Mouse (Mus musculus) MEL (cell line): ENCODE data around the gene Prss33. TPM values are rescaled to one million over a fixed set of nuclear protein-coding genes. Genes with fewer than 3 reads are reported as not detected.
A peak's percentile ranks its signal among the peaks of the same experiment; 100 is the strongest.

ENCODE experiments used
- DNase-seq: peaks from one replicate; pipeline ENCODE4 v3.0.0; 2011; ENCODE audit warnings: low read depth, low spot score
- H3K27ac ChIP-seq: 2 replicates; pipeline ENCODE4 v1.5.1; 2012; ENCODE audit warnings: low read depth, mild to moderate bottlenecking, control low read depth, low read length, moderate library complexity; ENCODE audit not compliant: control insufficient read depth
- H3K27me3 ChIP-seq, 2 experiments: fragments of 150-350 bp in 1 of 2; sonication (generic) in 1 of 2; 2 replicates each; pipeline ENCODE4 v1.6.1; 2012; ENCODE audit warnings: low read length in 2 of 2, mild to moderate bottlenecking in 2 of 2, improper control_type of control experiment in 1 of 2, moderate library complexity in 1 of 2; ENCODE audit not compliant: insufficient read depth in 2 of 2, control insufficient read depth in 1 of 2
- H3K36me3 ChIP-seq, 2 experiments: 2 replicates each; pipeline ENCODE4 v1.6.1; 2012 to 2014; ENCODE audit warnings: low read length in 2 of 2, improper control_type of control experiment in 1 of 2, inconsistent platforms in 1 of 2, mild to moderate bottlenecking in 1 of 2; ENCODE audit not compliant: insufficient read depth in 2 of 2, control insufficient read depth in 1 of 2
- H3K4me1 ChIP-seq, 2 experiments: fragments of 150-350 bp in 1 of 2; sonication (generic) in 1 of 2; 2 replicates each; pipeline ENCODE4 v1.6.1; 2012; ENCODE audit warnings: low read length in 2 of 2, improper control_type of control experiment in 1 of 2, mild to moderate bottlenecking in 1 of 2; ENCODE audit not compliant: insufficient read depth in 2 of 2, control insufficient read depth in 1 of 2
- H3K4me3 ChIP-seq, 2 experiments: fragments of 150-350 bp in 1 of 2; sonication (generic) in 1 of 2; 2 replicates each; pipeline ENCODE4 v1.5.1; 2012; ENCODE audit warnings: low read depth in 2 of 2, low read length in 2 of 2, mild to moderate bottlenecking in 2 of 2, moderate library complexity in 2 of 2, control low read depth in 1 of 2, improper control_type of control experiment in 1 of 2; ENCODE audit not compliant: control insufficient read depth in 1 of 2, insufficient read depth in 1 of 2
- H3K79me2 ChIP-seq: 2 replicates; pipeline ENCODE4 v1.6.1; 2012; ENCODE audit warnings: mild to moderate bottlenecking, low read length, moderate library complexity; ENCODE audit not compliant: control insufficient read depth, poor library complexity, insufficient read depth
- H3K9ac ChIP-seq: 2 replicates; pipeline ENCODE4 v1.6.1; 2012; ENCODE audit warnings: low read depth, mild to moderate bottlenecking, control low read depth, low read length, moderate library complexity; ENCODE audit not compliant: control insufficient read depth, poor library complexity, severe bottlenecking
- H3K9me3 ChIP-seq: fragments of 150-350 bp; sonication (generic); replicated peaks from 2 replicates; pipeline ENCODE4 v1.6.1; 2012; ENCODE audit warnings: mild to moderate bottlenecking, low read length, improper control_type of control experiment, moderate library complexity; ENCODE audit not compliant: insufficient read depth
- CHD2 ChIP-seq: IDR thresholded peaks from 2 replicates; pipeline ENCODE4 v1.6.1; 2011; ENCODE audit warnings: low read length, improper control_type of control experiment
- E2F4 ChIP-seq: IDR thresholded peaks from 2 replicates; pipeline ENCODE4 v1.6.1; 2011; ENCODE audit warnings: low read depth, low read length, improper control_type of control experiment, borderline replicate concordance
- ETS1 ChIP-seq: IDR thresholded peaks from 2 replicates; pipeline ENCODE4 v1.6.1; 2012; ENCODE audit warnings: low read depth, mild to moderate bottlenecking, inconsistent platforms, low read length, improper control_type of control experiment, moderate library complexity
- GATA1 ChIP-seq: IDR thresholded peaks from 2 replicates; pipeline ENCODE4 v1.6.1; 2011; ENCODE audit warnings: low read depth, low read length, improper control_type of control experiment
- HCFC1 ChIP-seq: IDR thresholded peaks from 2 replicates; pipeline ENCODE4 v1.6.1; 2012; ENCODE audit warnings: low read depth, mild to moderate bottlenecking, inconsistent platforms, low read length, improper control_type of control experiment, moderate library complexity
- JUND ChIP-seq: IDR thresholded peaks from 2 replicates; pipeline ENCODE4 v1.6.1; 2011; ENCODE audit warnings: low read depth, mild to moderate bottlenecking, improper control_type of control experiment, low read length
- KAT2A ChIP-seq: conservative IDR thresholded peaks from 2 replicates; pipeline ENCODE4 v1.6.1; 2012; ENCODE audit warnings: low read depth, low read length, improper control_type of control experiment, inconsistent platforms
- MAZ ChIP-seq: IDR thresholded peaks from 2 replicates; pipeline ENCODE4 v1.6.1; 2012; ENCODE audit warnings: low read depth, mild to moderate bottlenecking, inconsistent platforms, low read length, improper control_type of control experiment
- MYB ChIP-seq: IDR thresholded peaks from 2 replicates; pipeline ENCODE4 v1.6.1; 2011; ENCODE audit warnings: mild to moderate bottlenecking, low read depth, low read length, improper control_type of control experiment
- MYC ChIP-seq: IDR thresholded peaks from 2 replicates; pipeline ENCODE4 v1.6.1; 2011; ENCODE audit warnings: low read depth, mild to moderate bottlenecking, low read length, improper control_type of control experiment, moderate library complexity
- POLR2AphosphoS5 ChIP-seq: IDR thresholded peaks from 2 replicates; pipeline ENCODE4 v1.6.1; 2012; ENCODE audit warnings: low read depth, borderline replicate concordance, mild to moderate bottlenecking, inconsistent platforms, low read length, moderate library complexity, mixed read lengths
- RAD21 ChIP-seq: IDR thresholded peaks from 2 replicates; pipeline ENCODE4 v1.6.1; 2011; ENCODE audit warnings: mild to moderate bottlenecking, low read depth, low read length, improper control_type of control experiment
- SIN3A ChIP-seq: IDR thresholded peaks from 2 replicates; pipeline ENCODE4 v1.6.1; 2012; ENCODE audit warnings: low read length, improper control_type of control experiment, inconsistent platforms
- TCF12 ChIP-seq: IDR thresholded peaks from 2 replicates; pipeline ENCODE4 v1.6.1; 2014; ENCODE audit warnings: low read depth, mild to moderate bottlenecking, inconsistent platforms, low read length, improper control_type of control experiment, moderate library complexity
- UBTF ChIP-seq: IDR thresholded peaks from 2 replicates; pipeline ENCODE4 v1.6.1; 2012; ENCODE audit warnings: low read depth, mild to moderate bottlenecking, inconsistent platforms, low read length, improper control_type of control experiment, moderate library complexity, borderline replicate concordance; ENCODE audit not compliant: insufficient read depth
- USF1 ChIP-seq: IDR thresholded peaks from 2 replicates; pipeline ENCODE4 v1.6.1; 2014; ENCODE audit warnings: low read depth, mild to moderate bottlenecking, inconsistent platforms, low read length, improper control_type of control experiment, moderate library complexity
- ZKSCAN1 ChIP-seq: IDR thresholded peaks from 2 replicates; pipeline ENCODE4 v1.6.1; 2012; ENCODE audit warnings: low read depth, mild to moderate bottlenecking, inconsistent platforms, low read length, improper control_type of control experiment, moderate library complexity
- polyA plus RNA-seq, 2 experiments: library from polyadenylated mRNA; stranded (reverse) in 1 of 2; unstranded in 1 of 2; fragments of >175 nt in 1 of 2; fragments of >200 nt in 1 of 2; gene quantifications; 2 replicates each; pipeline versions ENCODE4 v1.2.1 to v1.2.4; 2012; ENCODE audit warnings: low replicate concordance in 2 of 2, low read depth in 1 of 2; ENCODE audit not compliant: insufficient read length in 2 of 2, insufficient read depth in 1 of 2, missing spikeins in 1 of 2
- total RNA-seq: library from RNA; depleted of rRNA; stranded (reverse); fragments of 300-350 nt; gene quantifications from 2 replicates; pipeline ENCODE4 v1.2.3, GENCODE M21; 2012

The Prss33 gene
- total and polyA plus RNA-seq, 3 experiments, result 0.08 to 1.0 TPM; not detected in 1

DNA sequence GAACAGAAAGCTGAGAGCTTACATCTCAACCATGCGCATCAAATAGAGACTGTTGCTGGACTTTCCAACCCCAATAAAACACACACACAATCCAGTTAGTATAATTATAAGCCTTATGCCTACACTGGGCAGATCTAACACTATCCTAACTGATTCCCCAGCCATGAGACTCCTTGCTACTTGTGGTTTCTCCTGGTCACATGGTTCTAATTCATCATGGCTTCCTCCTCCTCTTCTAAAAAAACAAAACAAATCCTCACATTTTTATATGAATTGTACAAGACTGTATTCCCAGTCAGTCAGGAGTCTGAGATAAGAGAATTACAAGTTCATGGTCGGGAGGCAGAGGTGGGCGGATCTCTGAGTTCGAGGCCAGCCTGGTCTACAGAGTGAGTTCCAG, 46.9 kb downstream of the Prss33 start:
- TF ChIP-seq JUND, result no peak
- no peak for TF ChIP-seq MAZ
- no peak for TF ChIP-seq MYC
- TF ChIP-seq MYB, result no peak
- TF ChIP-seq ETS1, result no peak
- TF ChIP-seq CHD2, result no peak
- TF ChIP-seq ZKSCAN1, result no peak
- TF ChIP-seq HCFC1, result no peak
- TF ChIP-seq POLR2AphosphoS5, result no peak
- TF ChIP-seq, all 39 proteins: peak for 0
- Histone ChIP-seq H3K36me3 (peaks cover 0 to 4% of the 10 kb centered on the region in 2 experiments; a peak in 2 of 4 replicates), H3K4me3 (no peak overlapping the region), H3K9me3 (no peaks in the 10 kb centered on the region), H3K27ac (no peak overlapping the region), H3K79me2 (no peaks in the 10 kb centered on the region), H3K27me3 (peaks cover 0 to 2% of the 10 kb centered on the region in 2 experiments; a peak in 1 of 4 replicates), H3K9ac (no peak overlapping the region), H3K4me1 (peaks cover 0 to 6% of the 10 kb centered on the region in 2 experiments; a peak in 2 of 4 replicates)
- DNase-seq, result no peak

DNA sequence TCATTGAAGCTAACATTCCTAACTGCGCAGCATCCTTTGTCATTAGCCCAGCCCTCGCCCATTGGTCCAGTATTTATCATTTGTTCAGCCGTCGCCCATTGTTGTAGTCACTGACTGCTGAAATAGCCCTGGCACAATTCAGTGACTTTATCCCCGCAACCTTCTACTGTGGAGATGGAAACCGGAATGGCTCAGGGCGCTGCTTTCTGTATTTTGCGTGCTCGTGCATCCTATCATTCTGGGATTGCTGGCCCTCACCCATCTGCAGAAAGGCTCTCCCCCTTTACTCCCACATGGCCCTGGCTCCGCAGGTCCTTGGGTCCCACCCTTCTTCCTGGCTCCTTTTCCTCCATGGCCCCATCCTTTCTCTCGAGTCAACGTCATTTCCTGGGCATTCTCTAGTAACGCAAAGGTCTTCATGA, 49.3 kb downstream of the Prss33 start:
- Histone ChIP-seq H3K4me1 (peaks cover 0 to 6% of the 10 kb centered on the region in 2 experiments; a peak in 2 of 4 replicates), H3K9ac (peak overlapping the region; percentile 39), H3K27ac (no peak overlapping the region), H3K4me3 (peak overlapping the region; percentile 10 to 42; a peak in 3 of 4 replicates), H3K27me3 (no peaks in the 10 kb centered on the region; a peak in 1 of 4 replicates), H3K9me3 (no peaks in the 10 kb centered on the region), H3K79me2 (no peaks in the 10 kb centered on the region), H3K36me3 (peaks cover 0 to 4% of the 10 kb centered on the region in 2 experiments; a peak in 2 of 4 replicates)
- DNase-seq, result no peak
- no peak for TF ChIP-seq HCFC1
- no peak for TF ChIP-seq GATA1
- TF ChIP-seq USF1, result no peak
- TF ChIP-seq UBTF, result no peak
- TF ChIP-seq TCF12, result no peak
- no peak for TF ChIP-seq RAD21
- no peak for TF ChIP-seq E2F4
- TF ChIP-seq SIN3A, result no peak
- no peak for TF ChIP-seq KAT2A
